Mouse (Mus musculus) lung, postnatal 25 days (tissue): Measurements from ENCODE around the gene Tmprss13.

ENCODE experiments used
- DNase-seq: peaks from one replicate; pipeline ENCODE4 v3.0.0; 2022; ENCODE audit warnings: low spot score

Tmprss13 gene

GRCm38 (mm10) chr9:45337406-45337805, 18.5 kb downstream of the Tmprss13 start:
- DNase-seq = no peak

GRCm38 (mm10) chr9:45343066-45343465, 24.2 kb downstream of the Tmprss13 start:
- no peak for DNase-seq

GRCm38 (mm10) chr9:45345516-45345915, 26.6 kb downstream of the Tmprss13 start:
- DNase-seq = peak; percentile 19

GRCm38 (mm10) chr9:45346276-45346675, 27.4 kb downstream of the Tmprss13 start:
- DNase-seq = no peak

GRCm38 (mm10) chr9:45348560-45348959, 29.7 kb downstream of the Tmprss13 start:
- no peak for DNase-seq

- DNase-seq = no peak
These were observed 30.3 kb downstream of the Tmprss13 start for GRCm38 (mm10) chr9:45349181-45349580.

GRCm38 (mm10) chr9:45349851-45350250, 31.0 kb downstream of the Tmprss13 start:
- no peak for DNase-seq

- DNase-seq = no peak
These were observed 36.3 kb downstream of the Tmprss13 start for GRCm38 (mm10) chr9:45355192-45355591.

GRCm38 (mm10) chr9:45358356-45358755, 39.5 kb downstream of the Tmprss13 start:
- no peak for DNase-seq

- no peak for DNase-seq
These were observed 43.2 kb downstream of the Tmprss13 start for GRCm38 (mm10) chr9:45362051-45362461.

- DNase-seq = no peak
These were observed 44.8 kb downstream of the Tmprss13 start for GRCm38 (mm10) chr9:45363639-45364214.

GRCm38 (mm10) chr9:45367716-45368115, 48.8 kb downstream of the Tmprss13 start:
- DNase-seq = no peak

- no peak for DNase-seq
These were observed 49.5 kb downstream of the Tmprss13 start for GRCm38 (mm10) chr9:45368341-45368901.

GRCm38 (mm10) chr9:45370117-45370561, 51.2 kb downstream of the Tmprss13 start, which contains the start of gene Fxyd6:
Gene Fxyd6, plus strand, starts transcription at chr9:45370185.
- DNase-seq = no peak

GRCm38 (mm10) chr9:45370616-45371336, 51.9 kb downstream of the Tmprss13 start:
- DNase-seq = no peak

GRCm38 (mm10) chr9:45371337-45371707, 52.4 kb downstream of the Tmprss13 start:
- DNase-seq = no peak

- DNase-seq = no peak
These were observed 55.0 kb downstream of the Tmprss13 start for GRCm38 (mm10) chr9:45373896-45374295.

GRCm38 (mm10) chr9:45374988-45375502, 56.1 kb downstream of the Tmprss13 start:
- no peak for DNase-seq

- DNase-seq = no peak
These were observed 57.5 kb downstream of the Tmprss13 start for GRCm38 (mm10) chr9:45376427-45376826.

GRCm38 (mm10) chr9:45376883-45377282, 58.0 kb downstream of the Tmprss13 start:
- DNase-seq = peak; percentile 30

GRCm38 (mm10) chr9:45380411-45381251, 61.7 kb downstream of the Tmprss13 start:
- DNase-seq = no peak

- DNase-seq = no peak
These were observed 63.4 kb downstream of the Tmprss13 start for GRCm38 (mm10) chr9:45382336-45382735.
